Mouse (Mus musculus) stomach, embryonic 14.5 days (tissue): ENCODE measurements at regions not wholly inside any gene's neighbourhood (a gene's known extent, or its start where the extent isn't known, plus 50 kb on each side); places are given as distances from the start of the nearest gene placed in this dataset.
"Not testable (repeated sequence)": the region's sequence is repeated elsewhere in the genome, so short reads cannot be mapped to it uniquely, and the experiment has no call there.

ENCODE experiments used
- ATAC-seq: fragments of 200-750 bp; cut with Nextera tagmentation; 2 replicates; pipeline ENCODE4 v1.8.0; 2017; ENCODE audit warnings: low read depth, moderate TSS enrichment; ENCODE audit not compliant: insufficient number of reproducible peaks, insufficient read depth, low FRiP score
- H3K27ac ChIP-seq: fragments of 300-500 bp; sonication (generic); 2 replicates; pipeline ENCODE4 v1.5.1; 2014; ENCODE audit warnings: mild to moderate bottlenecking, low read length, moderate library complexity, mixed read lengths
- H3K27me3 ChIP-seq: fragments of 300-500 bp; sonication (generic); 2 replicates; pipeline ENCODE4 v1.6.1; 2014; ENCODE audit warnings: low read length, control low read depth, mixed read lengths; ENCODE audit not compliant: control insufficient read depth, insufficient read depth
- H3K36me3 ChIP-seq: fragments of 300-500 bp; sonication (generic); 2 replicates; pipeline ENCODE4 v1.6.1; 2014; ENCODE audit warnings: mild to moderate bottlenecking, control low read depth, low read length, moderate library complexity, mixed read lengths; ENCODE audit not compliant: control insufficient read depth, insufficient read depth
- H3K4me1 ChIP-seq: fragments of 300-500 bp; sonication (generic); 2 replicates; pipeline ENCODE4 v1.6.1; 2014; ENCODE audit warnings: low read length, control low read depth, mixed read lengths; ENCODE audit not compliant: control insufficient read depth, insufficient read depth
- H3K4me2 ChIP-seq: fragments of 300-500 bp; sonication (generic); replicated peaks from 2 replicates; pipeline ENCODE4 v1.6.1; 2014; ENCODE audit warnings: low read depth, low read length, control low read depth
- H3K4me3 ChIP-seq: fragments of 300-500 bp; sonication (generic); 2 replicates; pipeline ENCODE4 v1.5.1; 2014; ENCODE audit warnings: low read depth, low read length, control low read depth
- H3K9ac ChIP-seq: fragments of 300-500 bp; sonication (generic); replicated peaks from 2 replicates; pipeline ENCODE4 v1.6.1; 2014; ENCODE audit warnings: low read depth, mild to moderate bottlenecking, control low read depth, low read length, moderate library complexity, mixed read lengths
- H3K9me3 ChIP-seq: fragments of 300-500 bp; sonication (generic); 2 replicates; pipeline ENCODE4 v1.6.1; 2016; ENCODE audit warnings: low read depth, low read length, control low read depth; ENCODE audit not compliant: control insufficient read depth
- WGBS: fragments of 180-500 bp; shearing (Covaris S2); extraction: QIAGEN DNeasy Blood & Tissue Kit; methylation state at CpG from one replicate; pipeline ENCODE4 v1.1.7; 2014; 5-methylcytosine and 5-hydroxymethylcytosine counted together

DNA sequence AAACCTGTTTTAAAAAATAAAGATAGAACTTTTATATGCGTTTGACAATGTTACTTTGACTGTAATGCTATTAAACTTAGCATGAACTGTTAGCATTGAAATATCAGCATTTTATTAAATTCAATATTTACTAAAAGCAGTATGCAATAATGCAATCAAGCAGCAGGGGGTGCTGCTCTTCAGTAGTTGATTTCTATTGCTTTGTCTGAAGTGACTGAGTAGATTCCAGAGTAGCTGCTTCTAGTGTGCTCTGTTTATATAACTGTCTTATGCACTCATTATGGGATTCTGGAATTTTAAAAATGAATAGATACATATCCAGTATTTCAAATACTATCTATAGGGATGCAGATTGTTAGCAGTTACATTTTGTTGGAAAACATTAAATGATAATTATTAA lies 146.2 kb downstream of the Gm28710 start:
- no peaks in the 10 kb centered on the region for H3K27me3 ChIP-seq
- no peak for ATAC-seq
- no peaks in the 10 kb centered on the region for H3K4me1 ChIP-seq
- no peaks in the 10 kb centered on the region for H3K36me3 ChIP-seq
- H3K4me2 ChIP-seq, result no peak overlapping the region
- H3K9me3 ChIP-seq, result no peaks in the 10 kb centered on the region
- H3K9ac ChIP-seq, result no peak overlapping the region
- no peak overlapping the region for H3K4me3 ChIP-seq
- 40% methylated on average over 1 of the region's 1 CpGs for WGBS
- no peak overlapping the region for H3K27ac ChIP-seq

DNA sequence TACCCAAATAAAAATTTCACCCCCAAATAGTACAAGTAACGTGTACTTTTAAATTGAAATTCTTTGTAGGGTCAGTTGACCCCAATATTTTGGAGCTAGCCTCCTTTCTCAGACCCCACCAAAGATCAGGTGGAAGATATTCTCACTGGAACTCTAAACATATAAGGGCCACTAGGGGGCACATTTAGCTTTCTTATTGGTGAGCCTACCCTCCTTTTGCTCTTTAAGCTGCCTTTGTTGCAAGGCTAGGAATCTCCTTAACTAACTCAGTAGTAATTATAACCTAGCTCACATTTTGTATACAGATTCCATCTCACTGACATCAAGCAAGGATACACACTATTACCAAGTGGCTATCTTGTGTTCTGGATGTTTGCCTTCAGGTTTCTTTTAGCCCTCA lies 155.8 kb downstream of the Gm28710 start:
- ATAC-seq, result no peak; the same call in 1 of the 2 replicates
- Histone ChIP-seq H3K27ac (no peak overlapping the region), H3K9me3 (no peaks in the 10 kb centered on the region), H3K4me3 (no peak overlapping the region), H3K9ac (no peak overlapping the region), H3K4me1 (no peaks in the 10 kb centered on the region), H3K27me3 (no peaks in the 10 kb centered on the region), H3K36me3 (no peaks in the 10 kb centered on the region), H3K4me2 (no peak overlapping the region)
- WGBS, result 33% methylated on average over 1 of the region's 1 CpGs

DNA sequence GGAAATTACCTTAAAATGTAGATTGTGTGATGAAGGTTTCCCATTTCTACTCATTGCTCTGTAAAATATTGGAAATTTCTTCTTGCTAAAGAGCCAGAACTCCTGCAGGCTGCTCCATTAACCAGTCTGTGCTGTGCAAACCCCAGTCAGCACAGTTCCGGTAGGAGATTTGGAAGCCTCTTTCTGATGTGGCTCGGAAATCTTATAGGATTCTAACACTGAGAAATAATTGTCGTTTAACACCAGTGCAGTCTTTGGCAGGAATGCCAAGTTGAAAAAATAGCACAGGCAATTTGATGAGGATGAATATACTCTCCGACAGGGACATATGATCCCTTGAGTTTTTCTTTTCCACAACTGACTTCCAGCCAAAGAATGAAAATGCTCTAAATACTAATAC lies 176.1 kb downstream of the Gm28710 start:
- Histone ChIP-seq H3K36me3 (no peaks in the 10 kb centered on the region), H3K4me2 (no peak overlapping the region), H3K9ac (no peak overlapping the region), H3K9me3 (no peaks in the 10 kb centered on the region), H3K4me3 (no peak overlapping the region), H3K27ac (no peak overlapping the region), H3K4me1 (no peaks in the 10 kb centered on the region), H3K27me3 (no peaks in the 10 kb centered on the region)
- no peak for ATAC-seq
- 82% methylated on average over 4 of the region's 4 CpGs for WGBS

DNA sequence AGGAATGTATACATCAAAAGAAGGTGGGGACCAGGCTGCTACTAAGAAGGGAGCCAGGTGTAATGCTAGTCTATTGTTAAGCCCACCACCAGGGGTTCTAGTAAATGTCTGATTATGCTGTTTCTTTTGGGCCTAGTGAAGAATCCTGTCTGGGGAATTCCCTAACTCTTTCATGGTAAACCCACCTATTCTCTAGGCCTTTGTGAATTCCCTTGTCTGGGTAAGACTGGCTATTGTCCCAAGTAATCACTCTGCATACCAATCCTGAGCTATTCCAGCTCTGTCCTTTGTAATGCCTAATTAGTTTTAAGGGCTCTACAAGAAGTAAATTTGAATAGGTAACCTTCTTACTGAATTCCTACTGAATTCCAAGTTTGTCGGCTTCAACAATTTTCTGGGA lies 177.2 kb downstream of the Gm28710 start:
- H3K4me2 ChIP-seq, H3K9me3 ChIP-seq, H3K27me3 ChIP-seq, H3K9ac ChIP-seq, H3K4me3 ChIP-seq, H3K4me1 ChIP-seq, ATAC-seq, H3K27ac ChIP-seq, H3K36me3 ChIP-seq: not testable (repeated sequence)
- 68% methylated on average over 1 of the region's 1 CpGs for whole genome bisulfite sequencing

DNA sequence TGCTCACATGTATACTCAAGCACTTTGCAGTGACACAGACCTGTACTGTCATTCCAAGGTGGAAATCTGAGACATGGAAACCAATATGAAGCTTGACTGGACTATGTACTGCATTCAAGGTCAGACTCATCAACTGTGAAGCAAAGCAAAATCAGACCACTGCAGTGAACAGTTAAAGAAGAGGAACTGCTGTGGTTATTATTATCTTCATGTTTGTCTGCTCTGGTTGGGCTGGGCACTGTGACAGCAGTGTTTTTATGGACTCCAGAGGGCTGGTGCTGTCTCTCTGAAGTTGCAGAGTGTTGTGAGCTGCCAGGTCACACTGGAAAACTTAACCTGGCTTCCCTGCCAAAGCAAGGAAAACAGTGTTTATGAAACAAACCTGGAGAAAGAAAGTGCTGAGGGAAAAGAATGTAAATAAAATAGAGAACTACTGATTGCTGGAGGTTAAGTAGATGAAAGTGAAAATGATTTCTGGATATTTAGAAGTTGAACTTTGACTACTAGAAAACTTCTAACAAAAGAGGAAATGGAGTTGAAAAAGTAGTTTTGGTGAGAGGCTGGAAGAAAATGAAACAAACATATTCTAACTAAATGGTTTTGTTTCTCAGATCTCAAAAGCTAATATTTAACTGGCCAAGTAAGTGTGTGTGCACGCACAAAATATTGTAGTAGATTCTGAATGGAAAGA lies 181.7 kb downstream of the Gm28710 start:
- Histone ChIP-seq H3K9ac (no peak overlapping the region), H3K4me3 (no peak overlapping the region), H3K27me3 (no peaks in the 10 kb centered on the region), H3K27ac (no peak overlapping the region), H3K36me3 (no peaks in the 10 kb centered on the region), H3K4me1 (no peaks in the 10 kb centered on the region), H3K9me3 (no peaks in the 10 kb centered on the region), H3K4me2 (no peak overlapping the region)
- WGBS, result 61% methylated on average over 1 of the region's 1 CpGs
- ATAC-seq, result no peak

DNA sequence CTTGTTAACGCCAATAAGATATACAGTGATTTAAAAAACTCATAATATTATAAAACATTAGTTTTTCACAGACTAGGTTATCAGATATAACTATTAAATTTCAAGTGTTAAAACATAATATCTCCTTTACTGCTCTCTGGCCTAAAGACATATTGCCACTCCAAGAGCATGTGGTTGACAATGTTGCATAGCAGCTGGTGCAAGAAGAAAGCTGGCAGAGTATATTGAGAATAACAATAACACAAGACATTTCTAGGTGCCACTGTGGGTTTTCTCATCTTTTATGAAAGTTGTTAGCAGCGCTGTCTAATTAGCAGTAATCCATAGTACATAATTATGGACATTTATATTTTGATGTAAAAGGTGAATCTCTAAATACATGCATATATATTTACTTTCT lies 184.4 kb downstream of the Gm28710 start:
- Histone ChIP-seq H3K9ac (no peak overlapping the region), H3K4me1 (no peaks in the 10 kb centered on the region), H3K9me3 (no peaks in the 10 kb centered on the region), H3K4me3 (no peak overlapping the region), H3K4me2 (no peak overlapping the region), H3K36me3 (no peaks in the 10 kb centered on the region), H3K27me3 (no peaks in the 10 kb centered on the region), H3K27ac (no peak overlapping the region)
- 88% methylated on average over 2 of the region's 2 CpGs for WGBS
- ATAC-seq, result no peak

DNA sequence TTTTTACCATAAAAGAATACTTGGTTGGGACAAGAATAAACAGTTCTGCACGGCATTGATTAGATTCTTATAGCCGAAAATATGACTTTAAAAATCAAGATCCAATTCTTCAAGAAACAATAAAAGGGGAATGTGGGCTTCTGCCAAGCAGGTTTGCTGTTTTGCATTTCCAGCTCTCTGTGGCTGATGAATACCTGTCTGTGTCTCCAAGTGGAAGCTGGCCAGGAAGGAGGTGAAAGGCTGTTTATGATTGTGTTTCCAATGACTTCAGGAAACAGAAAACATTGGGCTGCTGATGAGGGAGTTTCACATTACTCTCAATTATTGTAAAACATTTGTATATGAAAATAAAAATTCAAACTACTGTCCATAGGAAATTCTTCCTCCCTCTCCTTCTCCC lies 193.3 kb downstream of the Gm28710 start:
- Histone ChIP-seq H3K27ac (no peak overlapping the region), H3K4me2 (no peak overlapping the region), H3K9ac (no peak overlapping the region), H3K36me3 (no peaks in the 10 kb centered on the region), H3K27me3 (no peaks in the 10 kb centered on the region), H3K4me3 (no peak overlapping the region), H3K9me3 (no peaks in the 10 kb centered on the region), H3K4me1 (no peaks in the 10 kb centered on the region)
- ATAC-seq, result no peak
- WGBS, result 87% methylated on average over 2 of the region's 2 CpGs

DNA sequence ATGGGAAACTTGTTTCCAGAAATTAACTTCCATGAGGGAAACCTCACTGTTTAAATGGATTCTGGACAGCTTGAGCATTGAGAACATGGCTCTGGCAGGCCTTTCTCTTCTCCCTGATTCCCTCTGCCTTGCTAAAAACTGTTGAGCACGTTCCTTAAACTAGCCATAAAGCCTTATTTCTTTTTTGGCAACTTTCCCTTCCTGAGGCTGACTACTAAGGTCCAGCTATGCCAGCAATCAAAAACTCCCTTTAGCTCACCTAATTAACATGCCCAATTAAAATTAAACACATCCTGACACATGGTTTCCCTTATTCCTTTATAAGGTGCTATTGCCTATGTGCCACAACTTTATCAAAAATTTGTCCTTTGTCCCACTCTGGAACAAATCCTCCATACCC lies 199.9 kb downstream of the Gm28710 start:
- Histone ChIP-seq H3K9me3 (0 out of 2 replicates have a peak, but pooled peaks cover 2% of the 10 kb centered on the region), H3K4me3 (no peak overlapping the region), H3K27me3 (no peaks in the 10 kb centered on the region), H3K9ac (no peak overlapping the region), H3K36me3 (no peaks in the 10 kb centered on the region), H3K4me1 (no peaks in the 10 kb centered on the region), H3K27ac (no peak overlapping the region), H3K4me2 (no peak overlapping the region)
- ATAC-seq, result no peak
- WGBS, result 52% methylated on average over 1 of the region's 1 CpGs

DNA sequence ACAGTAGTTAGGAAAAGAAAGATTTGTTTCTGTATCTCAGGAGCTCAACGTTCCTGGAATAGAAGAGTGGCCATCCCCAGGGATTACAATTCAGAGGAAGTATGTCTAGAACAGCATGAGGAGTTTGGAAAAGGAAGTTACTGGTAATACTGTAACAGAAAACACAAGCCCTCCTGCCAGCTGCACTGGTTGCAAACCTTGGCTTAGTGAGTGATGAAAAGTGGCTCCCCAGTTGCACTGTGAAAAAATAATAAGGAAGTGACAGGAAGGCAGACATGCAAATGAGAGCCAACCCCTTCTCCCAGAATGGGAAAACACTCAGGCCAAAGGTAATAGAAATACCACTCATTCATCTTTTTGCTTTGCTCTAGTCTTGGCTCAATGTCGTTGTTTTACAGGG lies 207.6 kb downstream of the Gm28710 start:
- Histone ChIP-seq H3K9me3 (0 out of 2 replicates have a peak, but pooled peaks cover 2% of the 10 kb centered on the region), H3K27ac (no peak overlapping the region), H3K27me3 (no peaks in the 10 kb centered on the region), H3K4me3 (no peak overlapping the region), H3K4me2 (no peak overlapping the region), H3K9ac (no peak overlapping the region), H3K36me3 (no peaks in the 10 kb centered on the region), H3K4me1 (no peaks in the 10 kb centered on the region)
- ATAC-seq, result no peak
- 46% methylated on average over 2 of the region's 2 CpGs for WGBS
